Mouse (Mus musculus) brain, embryonic 14.5 days (tissue): Measurements from ENCODE around the gene 2010300C02Rik.

Source experiments
- CTCF ChIP-seq: fragments of 200-500 bp; IDR thresholded peaks from 2 replicates; pipeline ENCODE4 v1.5.1; 2012; ENCODE audit warnings: inconsistent platforms, mild to moderate bottlenecking, moderate library complexity, borderline replicate concordance; ENCODE audit not compliant: insufficient read depth, insufficient read length; ENCODE audit errors: extremely low read depth
- POLR2A ChIP-seq: fragments of 200-500 bp; IDR thresholded peaks from 2 replicates; pipeline ENCODE4 v1.6.1; 2012; ENCODE audit warnings: mild to moderate bottlenecking, inconsistent platforms, borderline replicate concordance; ENCODE audit not compliant: poor library complexity, insufficient read depth, insufficient read length, severe bottlenecking; ENCODE audit errors: extremely low read depth

GRCm38 (mm10) chr1:37603206-37603605 lies 116.7 kb downstream of the 2010300C02Rik start:
- TF ChIP-seq POLR2A (no peak), CTCF (no peak)
